Mouse (Mus musculus): ENCODE results near the gene Ifit3b.
"Not testable (repeated sequence)": the region's sequence is repeated elsewhere in the genome, so short reads cannot be mapped to it uniquely, and the experiment has no call there.

- peak; percentile 36 for TF ChIP-seq CTCF (IDR thresholded peaks at IDR 0.05)
- not testable (repeated sequence) for TF ChIP-seq EP300 (IDR thresholded peaks at IDR 0.05; ENCODE audit: insufficient read depth, low read depth, low read length)
Measured at GRCm38 (mm10) chr19:34585740-34586458, 21.9 kb upstream of the Ifit3b start.

Data from heart, adult 2 months (tissue).